Mouse (Mus musculus): ENCODE data around the gene Tnfaip1. TPM values are rescaled to one million over a fixed set of nuclear protein-coding genes. Genes with fewer than 3 reads are reported as not detected.
"Not testable (repeated sequence)": the region's sequence is repeated elsewhere in the genome, so short reads cannot be mapped to it uniquely, and the experiment has no call there.

Gene Tnfaip1
- polyA plus RNA-seq, 1 experiment from 2014 or later = 76.0 TPM

DNA sequence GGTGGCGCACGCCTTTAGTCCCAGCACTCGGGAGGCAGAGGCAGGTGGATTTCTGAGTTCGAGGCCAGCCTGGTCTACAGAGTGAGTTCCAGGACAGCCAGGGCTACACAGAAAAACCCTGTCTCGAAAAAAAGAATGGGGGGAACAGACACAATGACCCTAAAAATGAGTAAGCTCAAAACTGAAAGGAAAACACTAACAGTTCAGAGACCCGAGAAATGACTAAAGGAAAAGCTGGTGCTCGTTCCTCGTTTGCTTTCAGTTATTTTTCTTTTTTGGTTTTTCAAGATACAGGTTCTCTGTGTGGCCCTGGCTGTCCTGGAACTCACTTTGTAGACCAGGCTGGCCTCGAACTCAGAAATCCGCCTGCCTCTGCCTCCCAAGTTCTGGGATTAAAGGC is 4.6 kb downstream of the Tnfaip1 start:
- not testable (repeated sequence) for H3K9ac ChIP-seq (ENCODE audit: low read depth, low read length); DNase-seq (ENCODE audit: low spot score); ATAC-seq (ENCODE audit: low read depth); H3K4me3 ChIP-seq (ENCODE audit: low read depth, low read length); H3K4me2 ChIP-seq (ENCODE audit: low read depth, low read length); H3K9me3 ChIP-seq (ENCODE audit: control insufficient read depth, low read length); H3K27me3 ChIP-seq (replicated peaks; ENCODE audit: control insufficient read depth, insufficient read depth, low read length); H3K27ac ChIP-seq (replicated peaks; ENCODE audit: low read depth, low read length); H3K4me1 ChIP-seq (ENCODE audit: control insufficient read depth, insufficient read depth, low read length)
- WGBS = 91% methylated on average over 10 of the region's 10 CpGs
- H3K36me3 ChIP-seq (ENCODE audit: control insufficient read depth, insufficient read depth, low read length) = peaks cover 49% of the 10 kb centered on the region

DNA sequence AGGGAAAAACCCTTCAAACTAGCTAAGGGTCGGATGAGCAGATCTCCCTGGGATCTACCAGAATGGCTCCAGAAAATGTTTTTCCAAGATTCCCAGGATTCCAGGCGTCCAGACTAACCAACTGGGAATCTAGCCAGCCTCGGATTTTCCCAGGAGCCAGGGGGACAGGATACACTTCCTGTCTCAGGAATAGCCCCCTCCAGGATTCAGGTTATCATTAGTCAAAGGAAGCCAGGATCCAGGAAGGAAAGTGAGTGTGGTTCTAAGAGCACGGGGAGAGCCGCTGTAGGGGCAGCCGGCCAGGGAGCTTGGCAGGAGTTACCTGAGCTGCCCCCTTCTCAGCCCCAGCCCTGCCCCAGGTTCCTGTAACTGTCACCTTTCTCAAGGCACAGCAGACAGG is 5.1 kb downstream of the Tnfaip1 start:
- Histone ChIP-seq H3K4me3 (ENCODE audit: low read depth, low read length) (no peak overlapping the region), H3K27ac (replicated peaks; ENCODE audit: low read depth, low read length) (no peak overlapping the region; the same call in 1 of the 2 replicates), H3K36me3 (ENCODE audit: control insufficient read depth, insufficient read depth, low read length) (peaks cover 54% of the 10 kb centered on the region), H3K9me3 (ENCODE audit: control insufficient read depth, low read length) (no peaks in the 10 kb centered on the region), H3K4me1 (ENCODE audit: control insufficient read depth, insufficient read depth, low read length) (peaks cover 10% of the 10 kb centered on the region), H3K9ac (ENCODE audit: low read depth, low read length) (no peak overlapping the region), H3K4me2 (ENCODE audit: low read depth, low read length) (no peak overlapping the region), H3K27me3 (replicated peaks; ENCODE audit: control insufficient read depth, insufficient read depth, low read length) (no peaks in the 10 kb centered on the region)
- DNase-seq (ENCODE audit: low spot score) (peak; percentile 46), ATAC-seq (ENCODE audit: low read depth) (no peak)
- WGBS = 59% methylated on average over 6 of the region's 6 CpGs

DNA sequence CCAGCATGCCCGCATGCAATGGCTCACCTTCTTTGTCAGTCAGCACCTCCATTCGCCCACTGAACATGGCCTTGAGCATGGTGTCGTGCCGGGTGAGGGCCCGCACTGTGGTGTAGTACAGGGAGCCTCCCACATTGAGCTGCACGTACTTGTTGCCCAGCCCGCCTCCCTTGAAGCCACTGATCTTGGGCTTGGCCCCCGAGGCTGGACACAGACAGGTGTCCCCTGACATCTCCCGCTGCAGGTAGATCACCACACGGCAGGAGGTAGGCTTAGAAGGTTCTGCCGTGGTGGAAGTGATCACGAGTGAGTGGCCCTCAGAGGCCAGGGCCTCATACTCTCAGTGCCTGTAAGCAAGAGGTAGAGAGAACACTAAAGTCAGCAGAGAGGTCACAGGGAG is 6.1 kb downstream of the Tnfaip1 start:
- peaks cover 64% of the 10 kb centered on the region for H3K36me3 ChIP-seq (ENCODE audit: control insufficient read depth, insufficient read depth, low read length)
- H3K9me3 ChIP-seq (ENCODE audit: control insufficient read depth, low read length) = no peaks in the 10 kb centered on the region
- WGBS = 95% methylated on average over 12 of the region's 12 CpGs
- H3K4me1 ChIP-seq (ENCODE audit: control insufficient read depth, insufficient read depth, low read length) = peaks cover 8% of the 10 kb centered on the region
- no peak overlapping the region for H3K9ac ChIP-seq (ENCODE audit: low read depth, low read length)
- ATAC-seq (ENCODE audit: low read depth) = no peak
- H3K27me3 ChIP-seq (replicated peaks; ENCODE audit: control insufficient read depth, insufficient read depth, low read length) = no peaks in the 10 kb centered on the region
- no peak overlapping the region for H3K4me3 ChIP-seq (ENCODE audit: low read depth, low read length)
- DNase-seq (ENCODE audit: low spot score) = no peak
- H3K27ac ChIP-seq (replicated peaks; ENCODE audit: low read depth, low read length) = no peak overlapping the region
- no peak overlapping the region for H3K4me2 ChIP-seq (ENCODE audit: low read depth, low read length)

DNA sequence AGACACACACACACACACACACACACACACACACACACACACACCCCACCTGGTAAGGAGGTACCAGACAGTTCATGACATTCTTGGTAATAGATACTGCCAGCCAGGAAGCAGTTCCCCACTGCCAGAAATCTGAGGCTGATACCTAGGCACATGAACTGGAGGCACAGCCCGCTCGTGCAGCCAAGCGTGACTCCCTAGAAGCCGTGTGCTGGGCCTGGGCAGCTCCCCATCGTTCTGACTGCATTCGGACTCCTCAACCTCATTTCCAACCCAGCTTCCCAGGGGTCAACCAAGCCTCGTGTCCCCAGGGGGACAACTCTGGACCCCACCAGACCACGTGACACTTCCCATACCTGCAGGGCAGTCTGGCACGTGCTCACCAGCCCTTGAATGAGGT is 7.4 kb downstream of the Tnfaip1 start:
- Histone ChIP-seq H3K27me3 (replicated peaks; ENCODE audit: control insufficient read depth, insufficient read depth, low read length) (no peaks in the 10 kb centered on the region), H3K4me2 (ENCODE audit: low read depth, low read length) (no peak overlapping the region), H3K36me3 (ENCODE audit: control insufficient read depth, insufficient read depth, low read length) (peaks cover 77% of the 10 kb centered on the region), H3K27ac (replicated peaks; ENCODE audit: low read depth, low read length) (no peak overlapping the region), H3K4me3 (ENCODE audit: low read depth, low read length) (no peak overlapping the region), H3K9ac (ENCODE audit: low read depth, low read length) (no peak overlapping the region), H3K4me1 (ENCODE audit: control insufficient read depth, insufficient read depth, low read length) (no peaks in the 10 kb centered on the region), H3K9me3 (ENCODE audit: control insufficient read depth, low read length) (no peaks in the 10 kb centered on the region)
- 82% methylated on average over 9 of the region's 9 CpGs for WGBS
- DNase-seq (ENCODE audit: low spot score) = no peak
- ATAC-seq (ENCODE audit: low read depth) = no peak

DNA sequence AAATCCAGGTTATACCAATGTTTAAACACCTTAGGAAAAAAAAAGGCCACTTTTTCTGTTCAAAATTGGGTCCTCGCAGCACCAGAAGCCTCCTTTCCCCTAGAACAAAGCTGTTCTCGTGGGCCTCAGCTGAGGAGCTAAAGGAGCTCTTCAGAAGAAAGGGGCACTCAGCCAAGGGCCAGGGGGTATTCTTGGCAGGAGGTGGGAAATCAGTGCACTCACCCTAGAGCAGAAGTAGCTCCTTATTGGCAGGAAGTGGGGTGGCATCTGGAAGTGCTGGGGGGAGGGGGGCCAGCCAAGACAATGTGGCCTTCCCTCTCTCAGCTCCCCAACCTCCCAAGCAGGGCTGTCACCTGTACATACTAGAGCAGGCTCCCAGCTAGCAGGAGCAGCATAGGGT is 11.3 kb downstream of the Tnfaip1 start:
- no peak overlapping the region for H3K4me3 ChIP-seq (ENCODE audit: low read depth, low read length)
- H3K9ac ChIP-seq (ENCODE audit: low read depth, low read length) = no peak overlapping the region
- no peaks in the 10 kb centered on the region for H3K27me3 ChIP-seq (replicated peaks; ENCODE audit: control insufficient read depth, insufficient read depth, low read length)
- H3K9me3 ChIP-seq (ENCODE audit: control insufficient read depth, low read length) = no peaks in the 10 kb centered on the region
- peaks cover 97% of the 10 kb centered on the region for H3K36me3 ChIP-seq (ENCODE audit: control insufficient read depth, insufficient read depth, low read length)
- H3K4me2 ChIP-seq (ENCODE audit: low read depth, low read length) = no peak overlapping the region
- ATAC-seq (ENCODE audit: low read depth) (no peak), DNase-seq (ENCODE audit: low spot score) (no peak)
- no peaks in the 10 kb centered on the region for H3K4me1 ChIP-seq (ENCODE audit: control insufficient read depth, insufficient read depth, low read length)
- no peak overlapping the region for H3K27ac ChIP-seq (replicated peaks; ENCODE audit: low read depth, low read length)
- WGBS = 77% methylated on average over 2 of the region's 2 CpGs

DNA sequence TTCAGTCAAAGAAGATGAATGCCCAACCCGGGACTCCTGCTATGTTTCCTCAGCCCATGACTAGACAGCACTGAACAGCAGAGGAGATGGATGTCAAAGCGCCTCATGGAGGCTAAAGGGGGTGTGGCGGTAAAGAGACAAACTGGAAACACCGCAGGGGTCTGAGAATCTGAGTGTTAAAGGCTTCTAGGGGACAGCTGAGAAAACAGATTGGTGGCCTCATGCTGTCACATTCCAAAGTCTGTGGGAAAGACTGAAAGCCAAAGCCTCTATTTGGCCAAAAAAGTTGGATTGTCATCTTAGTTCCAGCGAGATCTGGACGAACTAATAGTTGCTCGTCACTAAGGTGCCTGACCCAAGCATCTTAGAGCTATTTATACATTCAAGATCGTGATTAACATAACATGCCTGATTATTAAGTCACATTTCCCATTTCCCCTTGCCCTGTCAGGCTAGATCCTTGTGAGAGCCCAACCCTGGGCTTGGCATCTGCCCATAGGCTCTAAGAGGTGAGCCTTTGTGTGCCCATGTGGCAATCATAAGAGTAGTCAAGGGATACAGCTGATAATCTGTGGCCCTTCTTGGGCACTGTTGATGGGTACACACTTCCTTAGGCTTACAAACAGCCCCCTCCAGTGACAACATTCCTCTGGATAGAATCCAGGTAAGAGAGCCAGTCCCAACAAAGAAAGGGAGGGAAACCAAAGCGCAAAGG is 12.7 kb downstream of the Tnfaip1 start:
- Histone ChIP-seq H3K27me3 (replicated peaks; ENCODE audit: control insufficient read depth, insufficient read depth, low read length) (no peaks in the 10 kb centered on the region), H3K27ac (replicated peaks; ENCODE audit: low read depth, low read length) (no peak overlapping the region), H3K9ac (ENCODE audit: low read depth, low read length) (no peak overlapping the region), H3K4me3 (ENCODE audit: low read depth, low read length) (no peak overlapping the region), H3K36me3 (ENCODE audit: control insufficient read depth, insufficient read depth, low read length) (peaks cover 100% of the 10 kb centered on the region), H3K9me3 (ENCODE audit: control insufficient read depth, low read length) (no peaks in the 10 kb centered on the region), H3K4me2 (ENCODE audit: low read depth, low read length) (no peak overlapping the region), H3K4me1 (ENCODE audit: control insufficient read depth, insufficient read depth, low read length) (no peaks in the 10 kb centered on the region)
- DNase-seq (ENCODE audit: low spot score) (no peak), ATAC-seq (ENCODE audit: low read depth) (no peak)
- WGBS = 77% methylated on average over 9 of the region's 9 CpGs

DNA sequence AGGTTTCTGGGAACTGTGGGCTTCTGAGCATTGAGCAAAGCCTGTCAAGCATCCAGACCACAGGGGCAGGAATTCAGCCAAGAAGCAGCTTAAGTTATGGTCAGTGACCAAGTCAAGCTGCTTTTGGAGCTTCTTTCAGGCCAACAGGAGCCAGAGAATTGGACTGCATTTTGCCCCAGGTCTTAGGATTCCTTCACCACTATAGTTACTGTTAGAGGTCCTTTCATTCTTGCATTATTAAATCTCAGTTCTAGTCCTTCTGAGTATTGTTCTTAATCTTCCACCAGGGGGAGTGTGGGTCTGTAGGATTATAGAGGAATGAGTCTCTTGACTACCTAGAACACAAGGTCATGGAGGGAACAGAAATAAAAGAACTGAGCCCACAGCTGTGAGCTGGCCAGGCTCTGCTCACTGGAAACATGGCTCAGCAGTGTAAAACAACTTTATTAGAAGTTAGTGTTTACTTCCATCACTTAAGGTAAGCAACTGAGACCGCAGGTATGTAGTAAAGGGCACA is 13.6 kb downstream of the Tnfaip1 start:
- Histone ChIP-seq H3K27me3 (replicated peaks; ENCODE audit: control insufficient read depth, insufficient read depth, low read length) (no peaks in the 10 kb centered on the region), H3K4me1 (ENCODE audit: control insufficient read depth, insufficient read depth, low read length) (no peaks in the 10 kb centered on the region), H3K9me3 (ENCODE audit: control insufficient read depth, low read length) (no peaks in the 10 kb centered on the region), H3K4me3 (ENCODE audit: low read depth, low read length) (no peak overlapping the region), H3K4me2 (ENCODE audit: low read depth, low read length) (no peak overlapping the region), H3K27ac (replicated peaks; ENCODE audit: low read depth, low read length) (no peak overlapping the region), H3K36me3 (ENCODE audit: control insufficient read depth, insufficient read depth, low read length) (peaks cover 100% of the 10 kb centered on the region), H3K9ac (ENCODE audit: low read depth, low read length) (no peak overlapping the region)
- WGBS = 73% methylated on average over 1 of the region's 1 CpGs
- no peak for ATAC-seq (ENCODE audit: low read depth)
- DNase-seq (ENCODE audit: low spot score) = peak; percentile 27

DNA sequence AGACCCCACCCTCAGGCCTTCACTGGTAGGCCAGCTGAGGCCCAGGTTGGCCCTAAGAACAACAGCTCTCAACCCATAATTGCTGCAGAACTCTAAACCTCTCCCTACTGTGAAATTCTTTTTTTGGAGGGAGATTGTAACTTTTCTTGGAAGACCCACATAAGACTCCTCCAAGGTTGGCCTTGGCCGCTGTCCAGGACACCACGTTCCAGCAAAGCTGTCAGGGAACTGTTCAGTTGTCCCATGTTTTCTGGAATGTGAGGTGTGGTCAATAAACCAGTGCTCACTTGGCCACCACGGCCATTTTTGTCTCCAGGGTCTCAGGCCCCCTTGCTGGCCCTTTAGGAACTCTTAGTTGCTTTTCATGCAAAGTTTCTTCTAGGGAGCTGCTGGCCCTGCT is 14.3 kb downstream of the Tnfaip1 start:
- WGBS = 92% methylated on average over 3 of the region's 3 CpGs
- Histone ChIP-seq H3K4me1 (ENCODE audit: control insufficient read depth, insufficient read depth, low read length) (no peaks in the 10 kb centered on the region), H3K27me3 (replicated peaks; ENCODE audit: control insufficient read depth, insufficient read depth, low read length) (no peaks in the 10 kb centered on the region), H3K27ac (replicated peaks; ENCODE audit: low read depth, low read length) (no peak overlapping the region), H3K36me3 (ENCODE audit: control insufficient read depth, insufficient read depth, low read length) (peaks cover 96% of the 10 kb centered on the region), H3K4me3 (ENCODE audit: low read depth, low read length) (no peak overlapping the region), H3K9me3 (ENCODE audit: control insufficient read depth, low read length) (no peaks in the 10 kb centered on the region), H3K9ac (ENCODE audit: low read depth, low read length) (no peak overlapping the region), H3K4me2 (ENCODE audit: low read depth, low read length) (no peak overlapping the region)
- DNase-seq (ENCODE audit: low spot score) = no peak
- ATAC-seq (ENCODE audit: low read depth) = no peak

DNA sequence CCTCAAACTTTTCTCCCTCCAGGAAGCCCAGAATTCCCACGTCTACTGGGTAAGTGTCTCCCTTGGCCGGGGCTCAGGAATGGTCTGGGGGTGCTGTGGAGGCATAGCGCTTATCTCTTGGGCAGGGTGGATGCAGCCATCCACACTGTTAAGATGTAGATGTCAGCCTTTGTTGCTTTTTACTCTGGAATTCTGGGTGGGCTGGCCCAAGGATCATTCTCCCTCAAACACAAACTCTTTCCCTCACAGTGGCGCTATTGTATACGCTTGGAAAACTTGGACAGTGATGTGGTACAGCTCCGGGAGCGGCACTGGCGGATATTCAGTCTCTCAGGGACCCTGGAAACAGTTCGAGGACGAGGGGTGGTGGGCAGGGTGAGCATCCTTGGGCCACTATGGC is 17.2 kb downstream of the Tnfaip1 start:
- Histone ChIP-seq H3K4me1 (ENCODE audit: control insufficient read depth, insufficient read depth, low read length) (no peaks in the 10 kb centered on the region), H3K36me3 (ENCODE audit: control insufficient read depth, insufficient read depth, low read length) (peaks cover 91% of the 10 kb centered on the region), H3K27ac (replicated peaks; ENCODE audit: low read depth, low read length) (no peak overlapping the region), H3K9me3 (ENCODE audit: control insufficient read depth, low read length) (no peaks in the 10 kb centered on the region), H3K27me3 (replicated peaks; ENCODE audit: control insufficient read depth, insufficient read depth, low read length) (no peaks in the 10 kb centered on the region), H3K4me3 (ENCODE audit: low read depth, low read length) (no peak overlapping the region), H3K4me2 (ENCODE audit: low read depth, low read length) (no peak overlapping the region), H3K9ac (ENCODE audit: low read depth, low read length) (no peak overlapping the region)
- no peak for ATAC-seq (ENCODE audit: low read depth)
- DNase-seq (ENCODE audit: low spot score) = no peak
- 87% methylated on average over 10 of the region's 10 CpGs for WGBS

Data from embryonic facial prominence, embryonic 14.5 days (tissue).